ENCODE assay signal across 29 mouse cellular contexts in the genomic region with DNA sequence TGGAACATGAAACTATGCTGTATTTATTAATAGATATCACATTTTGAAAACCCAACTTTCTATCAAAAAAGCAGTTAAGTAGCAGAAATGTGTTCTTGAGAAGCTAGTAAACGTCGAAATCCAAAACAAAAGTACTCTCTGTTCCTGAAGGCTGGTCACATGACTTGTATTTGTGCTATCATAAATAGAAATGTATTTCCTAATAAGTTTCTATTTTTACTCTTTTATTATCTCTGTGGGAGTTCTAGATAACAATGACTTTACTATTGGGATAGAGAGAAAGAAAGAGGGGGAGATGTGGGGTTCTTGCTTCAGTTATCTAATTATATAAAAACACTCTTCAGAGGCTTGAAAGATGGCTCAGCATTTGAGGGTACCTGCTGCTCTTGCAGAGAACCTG. TPM values are rescaled to one million over a fixed set of nuclear protein-coding genes. Genes with fewer than 3 reads are reported as not detected.
A peak's percentile ranks its signal among the peaks of the same experiment; 100 is the strongest.
DNase-seq lines count a peak whose midpoint lies in the region; ATAC-seq and TF ChIP-seq lines count a peak whose summit lies in the region.
"Had no signal": no experiment of that assay in that cellular context is flagged by ENCODE, and none has a peak within 500 bp of the region (broad histone marks: within the 10 kb centered on the region; RNA-seq: fewer than 3 reads in every experiment).

No protein-coding gene starts in this region.

- no peak overlapping the region for H3K4me2 ChIP-seq in heart, embryonic 12.5 days
- H3K4me2 ChIP-seq: embryonic facial prominence, embryonic 12.5 days; heart, embryonic 11.5 days; liver, embryonic 13.5 days; midbrain, embryonic 12.5 days; neural tube, embryonic 13.5 days had no signal

- no peaks in the 10 kb centered on the region for H3K9me3 ChIP-seq in heart, embryonic 12.5 days (replicated peaks)
- no peaks in the 10 kb centered on the region for H3K9me3 ChIP-seq in MEL (replicated peaks; ENCODE audit: insufficient read depth, low read length)
- H3K9me3 ChIP-seq: embryonic facial prominence, embryonic 12.5 days; liver, embryonic 13.5 days; megakaryocyte, embryonic 14.5 days; midbrain, embryonic 12.5 days; neural tube, embryonic 13.5 days had no signal

- WGBS in heart, embryonic 12.5 days, result 74% methylated on average over 2 of the region's 2 CpGs

- no peaks in the 10 kb centered on the region for H3K36me3 ChIP-seq in heart, embryonic 12.5 days
- 0 out of 4 replicates have a peak, but pooled peaks cover 0 to 2% of the 10 kb centered on the region in 2 experiments for H3K36me3 ChIP-seq in MEL (ENCODE audit: control insufficient read depth in 1 of 2, insufficient read depth in 2 of 2, low read length in 2 of 2)
- H3K36me3 ChIP-seq: embryonic facial prominence, embryonic 12.5 days; liver, embryonic 13.5 days; midbrain, embryonic 12.5 days; neural tube, embryonic 13.5 days had no signal

- DNase-seq in heart, adult 8-10 months (ENCODE audit: low spot score), result peak; percentile 63
- DNase-seq in layer of hippocampus, adult 2 months (ENCODE audit: low spot score in 2 of 2), result no peak
- no peak for DNase-seq in layer of hippocampus, postnatal 36 days
- no peak for DNase-seq in MEL (ENCODE audit: low read depth, low spot score)
- DNase-seq in skeletal muscle tissue, adult 2 months (ENCODE audit: low read depth, low spot score), result peak; percentile 18
- DNase-seq in layer of hippocampus, adult 9-11 months, result no peak
- DNase-seq: adrenal gland, adult 2 months; adrenal gland, postnatal 36 days; cerebellum, adult 9-10 months; embryo, embryonic 11 days; gastrocnemius, adult 2 months; kidney, adult 9 months; kidney, postnatal 25 days; left cerebral cortex, postnatal 4 days; liver, embryonic 13.5 days; lung, adult 2 months; lung, postnatal 4 days; right cerebral cortex, postnatal 4 days; thymus, adult 2 months; thymus, postnatal 36 days had no signal

- no peak for TF ChIP-seq EP300 in MEL (IDR thresholded peaks at IDR 0.05; ENCODE audit: low read depth in 1 of 2, low read length in 2 of 2)

- no peak for TF ChIP-seq RAD21 in MEL (IDR thresholded peaks at IDR 0.05; ENCODE audit: low read depth, low read length)

- TF ChIP-seq POLR2A in MEL (IDR thresholded peaks at IDR 0.05; ENCODE audit: control insufficient read depth in 1 of 2, insufficient read depth in 1 of 2, low read depth in 1 of 2, low read length in 2 of 2, poor library complexity in 1 of 2), result no peak

- H3K4me1 ChIP-seq in heart, embryonic 12.5 days (replicated peaks), result peaks cover 6% of the 10 kb centered on the region; the same call in 1 of the 2 replicates
- H3K4me1 ChIP-seq in MEL (ENCODE audit: control insufficient read depth in 1 of 2, insufficient read depth in 2 of 2, low read length in 2 of 2), result peaks cover 0 to 4% of the 10 kb centered on the region in 2 experiments; a peak in 1 of 4 replicates
- H3K4me1 ChIP-seq: liver, embryonic 13.5 days; megakaryocyte, embryonic 14.5 days; midbrain, embryonic 12.5 days; neural tube, embryonic 13.5 days had no signal

- H3K9ac ChIP-seq in heart, embryonic 12.5 days, result no peak overlapping the region
- H3K9ac ChIP-seq in MEL (ENCODE audit: control insufficient read depth, low read depth, low read length, poor library complexity, severe bottlenecking), result no peak overlapping the region
- H3K9ac ChIP-seq: embryonic facial prominence, embryonic 12.5 days; liver, embryonic 13.5 days; midbrain, embryonic 12.5 days; neural tube, embryonic 13.5 days had no signal

- no peak for ATAC-seq in heart, embryonic 12.5 days (ENCODE audit: insufficient number of reproducible peaks, low FRiP score)
- ATAC-seq: CD4-positive, CD25-positive, alpha-beta regulatory T cell, adult 4 months; forebrain, embryonic 14.5 days; hindbrain, embryonic 16.5 days had no signal

- TF ChIP-seq CTCF in layer of hippocampus, adult 2 months (conservative IDR thresholded peaks at IDR 0.05), result no peak
- no peak for TF ChIP-seq CTCF in MEL (IDR thresholded peaks at IDR 0.05 in 2 of 3, conservative IDR thresholded peaks at IDR 0.05 in 1 of 3; ENCODE audit: control insufficient read depth in 1 of 3, insufficient read depth in 1 of 3, low read depth in 2 of 3, low read length in 3 of 3, poor library complexity in 1 of 3, severe bottlenecking in 1 of 3)

- H3K4me3 ChIP-seq in heart, embryonic 12.5 days, result no peak overlapping the region
- no peak overlapping the region for H3K4me3 ChIP-seq in layer of hippocampus, adult 2 months
- no peak overlapping the region for H3K4me3 ChIP-seq in MEL (ENCODE audit: control insufficient read depth in 1 of 2, insufficient read depth in 1 of 2, low read depth in 2 of 2, low read length in 2 of 2)
- H3K4me3 ChIP-seq: embryonic facial prominence, embryonic 12.5 days; gastrocnemius, adult 2 months; liver, embryonic 13.5 days; megakaryocyte, embryonic 14.5 days; midbrain, embryonic 12.5 days; neural tube, embryonic 13.5 days had no signal

- H3K79me2 ChIP-seq in MEL (ENCODE audit: control insufficient read depth, insufficient read depth, low read length, poor library complexity), result no peaks in the 10 kb centered on the region

- H3K27me3 ChIP-seq in heart, embryonic 12.5 days (replicated peaks), result no peaks in the 10 kb centered on the region
- no peaks in the 10 kb centered on the region; a peak in 3 of 4 replicates for H3K27me3 ChIP-seq in MEL (ENCODE audit: control insufficient read depth in 1 of 2, insufficient read depth in 2 of 2, low read length in 2 of 2)
- H3K27me3 ChIP-seq: embryonic facial prominence, embryonic 12.5 days; liver, embryonic 13.5 days; midbrain, embryonic 12.5 days; neural tube, embryonic 13.5 days had no signal

- H3K27ac ChIP-seq in heart, embryonic 12.5 days (ENCODE audit: poor library complexity, severe bottlenecking), result no peak overlapping the region
- peak overlapping the region; percentile 24; the same call in 1 of the 2 replicates for H3K27ac ChIP-seq in layer of hippocampus, adult 2 months
- H3K27ac ChIP-seq in MEL (ENCODE audit: control insufficient read depth, low read depth, low read length), result no peak overlapping the region
- H3K27ac ChIP-seq: embryonic facial prominence, embryonic 12.5 days; gastrocnemius, adult 2 months; liver, embryonic 13.5 days; midbrain, embryonic 12.5 days; neural tube, embryonic 13.5 days had no signal

TF ChIP-seq in MEL, 35 proteins besides CTCF, POLR2A, EP300 and RAD21 (continues in another document):
- TF ChIP-seq TAL1 (IDR thresholded peaks at IDR 0.05; ENCODE audit: low read length) (no peak), USF1 (IDR thresholded peaks at IDR 0.05; ENCODE audit: low read depth, low read length) (peak; percentile 80), ELF1 (IDR thresholded peaks at IDR 0.05; ENCODE audit: low read depth, low read length) (no peak), ETS1 (IDR thresholded peaks at IDR 0.05; ENCODE audit: low read depth, low read length) (0 out of 2 replicates have a peak, but pooled peaks have one; percentile 25), USF2 (IDR thresholded peaks at IDR 0.05; ENCODE audit: borderline replicate concordance in 1 of 2, insufficient read depth in 1 of 2, low read depth in 1 of 2, low read length in 2 of 2) (0 out of 4 replicates have a peak, but pooled peaks of 1 of the 2 experiments have one; percentile 23), NRF1 (IDR thresholded peaks at IDR 0.05; ENCODE audit: insufficient read depth, low read depth, low read length, poor library complexity, severe bottlenecking) (no peak), MXI1 (IDR thresholded peaks at IDR 0.05; ENCODE audit: low read depth, low read length) (no peak), MYB (IDR thresholded peaks at IDR 0.05; ENCODE audit: low read depth, low read length) (no peak), POLR2AphosphoS5 (IDR thresholded peaks at IDR 0.05; ENCODE audit: borderline replicate concordance, low read depth, low read length) (no peak), RCOR1 (IDR thresholded peaks at IDR 0.05; ENCODE audit: low read depth, low read length) (no peak), SIN3A (IDR thresholded peaks at IDR 0.05; ENCODE audit: low read length) (no peak), MAX (IDR thresholded peaks at IDR 0.05; ENCODE audit: low read length) (no peak), GATA1 (IDR thresholded peaks at IDR 0.05; ENCODE audit: low read depth, low read length) (peak; percentile 22; the same call in 1 of the 2 replicates), TCF12 (IDR thresholded peaks at IDR 0.05; ENCODE audit: low read depth, low read length) (no peak), ZKSCAN1 (IDR thresholded peaks at IDR 0.05; ENCODE audit: low read depth, low read length) (no peak), CHD2 (IDR thresholded peaks at IDR 0.05; ENCODE audit: low read length) (no peak), ZMIZ1 (IDR thresholded peaks at IDR 0.05; ENCODE audit: low read depth, low read length) (no peak), KAT2A (conservative IDR thresholded peaks at IDR 0.05; ENCODE audit: low read depth, low read length) (no peak), MAFK (IDR thresholded peaks at IDR 0.05; ENCODE audit: borderline replicate concordance, low read depth, low read length) (no peak), MEF2A (IDR thresholded peaks at IDR 0.05; ENCODE audit: extremely low read depth, insufficient replicate concordance, low read depth, low read length, poor library complexity, severe bottlenecking) (peak; percentile 92; the same call in 1 of the 2 replicates), GABPA (IDR thresholded peaks at IDR 0.05; ENCODE audit: low read depth, low read length) (no peak), SMC3 (IDR thresholded peaks at IDR 0.05; ENCODE audit: low read depth, low read length) (no peak), HCFC1 (IDR thresholded peaks at IDR 0.05; ENCODE audit: low read depth, low read length) (no peak), E2F4 (IDR thresholded peaks at IDR 0.05; ENCODE audit: borderline replicate concordance, low read depth, low read length) (no peak)

RNA-seq across cellular contexts. Expression of a gene that starts 29.5 kb away (rescaled TPM):
- total RNA-seq in heart, adult 8-10 months (2022), result 10 to 100 TPM; 36.1 to 45.7 (median 40.7) TPM
- polyA plus RNA-seq in heart, embryonic 12.5 days (2016; fragmentation: Nextera tagmentation; extraction: Ambion mirVana), result 39.2 and 43.3 TPM in 2 replicates
- total RNA-seq in layer of hippocampus, adult 2 months (2021), result 10 to 100 TPM; 69.8 to 78.0 TPM
- total RNA-seq in layer of hippocampus, postnatal 36 days (2021), result 10 to 100 TPM; 71.2 to 91.3 TPM
- total RNA-seq in MEL (2012; rRNA removed), result 1.3 and 2.0 TPM in 2 replicates
- 1 to 10 TPM in 1 of 2 experiments, not detected in 1; 4.4 TPM for polyA plus RNA-seq in MEL (2012; ENCODE audit: insufficient read depth in 1 of 2, insufficient read length in 2 of 2, low read depth in 1 of 2, low replicate concordance in 2 of 2, missing spikeins in 1 of 2)

RNA-seq across cellular contexts. Expression of a gene that starts 42.2 kb away (rescaled TPM):
- 10 to 100 TPM in 3 of 4 experiments, 1 to 10 TPM in 1; 9.6 to 15.8 (median 12.2) TPM for total RNA-seq in heart, adult 8-10 months (2022)
- polyA plus RNA-seq in heart, embryonic 12.5 days (2016; fragmentation: Nextera tagmentation; extraction: Ambion mirVana), result 10.1 and 10.9 TPM in 2 replicates
- 1 to 10 TPM; 1.1 to 1.6 TPM for total RNA-seq in layer of hippocampus, adult 2 months (2021)
- 1 to 10 TPM; 1.8 to 2.4 TPM for total RNA-seq in layer of hippocampus, postnatal 36 days (2021)
- total RNA-seq in MEL (2012; rRNA removed), result not detected in 2 replicates
- not detected for polyA plus RNA-seq in MEL (2012; ENCODE audit: insufficient read depth in 1 of 2, insufficient read length in 2 of 2, low read depth in 1 of 2, low replicate concordance in 2 of 2, missing spikeins in 1 of 2)
- polyA plus RNA-seq: CD4-positive, CD25-positive, alpha-beta regulatory T cell, adult 4 months had no signal

Comparison
In these comparisons a context has a peak if more than half of its experiments do, and no peak if none do; other contexts are left out.
1. DNase-seq: peak in heart, adult 8-10 months (single experiment) and skeletal muscle tissue, adult 2 months (single experiment); none in layer of hippocampus, adult 2 months (0 of 2), layer of hippocampus, postnatal 36 days (0 of 2), MEL (single experiment) and layer of hippocampus, adult 9-11 months (single experiment).
2. RNA of a gene that starts 29.5 kb away (total RNA-seq): 71.2 to 91.3 TPM in layer of hippocampus, postnatal 36 days, 69.8 to 78.0 TPM in layer of hippocampus, adult 2 months and 36.1 to 45.7 TPM in heart, adult 8-10 months; 1.3 to 2.0 TPM in MEL; every median in the first group is over 10 times any median in the second.